Comparison of ENCODE assay signal across 18 mouse cellular contexts in the genomic region with DNA sequence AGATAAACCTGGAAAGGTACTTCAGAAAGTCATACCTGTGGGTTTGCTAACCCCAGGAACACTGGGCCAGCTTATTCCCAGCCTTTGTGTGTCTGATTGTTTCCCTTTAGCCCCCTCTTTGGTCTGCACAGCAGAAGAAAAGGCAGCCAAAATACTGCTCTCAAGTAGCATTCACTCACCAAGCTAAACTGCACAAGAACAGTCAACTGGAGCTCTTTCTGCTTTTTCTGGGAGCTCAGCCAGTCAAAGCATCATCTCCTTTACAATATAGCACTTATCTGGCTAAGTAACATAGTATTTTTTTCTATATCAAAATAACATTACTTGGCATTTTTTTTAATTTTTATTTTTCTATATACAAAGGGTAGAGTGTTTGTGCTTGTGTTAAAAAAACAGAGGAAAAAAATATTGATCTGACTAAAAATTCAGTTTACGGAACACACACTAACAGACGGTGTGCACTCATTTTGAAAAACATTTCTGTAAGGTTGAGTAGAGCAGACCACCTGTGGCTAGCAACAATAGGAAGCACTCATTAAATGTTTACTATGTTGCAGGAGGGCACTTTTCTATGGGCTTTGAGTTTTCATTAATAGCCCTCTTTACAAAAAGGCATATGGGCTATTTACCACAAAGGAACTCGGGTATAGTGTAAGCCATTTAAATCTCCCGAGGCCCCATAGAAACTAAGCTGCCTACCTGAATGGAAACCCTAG.
DNase-seq lines count a peak whose midpoint lies in the region; ATAC-seq lines count a peak whose summit lies in the region.
"Had no signal": no experiment of that assay in that cellular context is flagged by ENCODE, and none has a peak within 500 bp of the region (broad histone marks: within the 10 kb centered on the region; RNA-seq: fewer than 3 reads in every experiment).

No protein-coding gene starts in this region.

- ATAC-seq in heart, embryonic 13.5 days (ENCODE audit: extremely low read depth, insufficient number of reproducible peaks, low FRiP score, low TSS enrichment), result no peak
- no peak for ATAC-seq in limb, embryonic 12.5 days (ENCODE audit: insufficient number of reproducible peaks, insufficient read depth, low FRiP score, low TSS enrichment, low read depth)
- no peak for ATAC-seq in forebrain, embryonic 14.5 days
- ATAC-seq in stomach, embryonic 14.5 days (ENCODE audit: insufficient number of reproducible peaks, insufficient read depth, low FRiP score, low read depth), result no peak
- ATAC-seq: liver, postnatal 0 days had no signal

- H3K4me3 ChIP-seq in heart, embryonic 13.5 days, result no peak overlapping the region
- no peak overlapping the region for H3K4me3 ChIP-seq in limb, embryonic 12.5 days (replicated peaks)
- H3K4me3 ChIP-seq in limb, embryonic 10.5 days, result no peak overlapping the region
- H3K4me3 ChIP-seq in forebrain, embryonic 14.5 days (ENCODE audit: low read depth, low read length), result no peak overlapping the region
- H3K4me3 ChIP-seq in stomach, embryonic 14.5 days (ENCODE audit: low read depth, low read length), result no peak overlapping the region
- H3K4me3 ChIP-seq: heart, adult 2 months had no signal

- peaks cover 9% of the 10 kb centered on the region for H3K27me3 ChIP-seq in heart, embryonic 13.5 days (replicated peaks)
- H3K27me3 ChIP-seq in limb, embryonic 12.5 days, result no peaks in the 10 kb centered on the region
- H3K27me3 ChIP-seq in limb, embryonic 10.5 days (ENCODE audit: low read depth, poor library complexity, severe bottlenecking), result no peaks in the 10 kb centered on the region
- no peaks in the 10 kb centered on the region for H3K27me3 ChIP-seq in forebrain, embryonic 14.5 days (replicated peaks; ENCODE audit: control insufficient read depth, insufficient read depth, low read length)
- no peaks in the 10 kb centered on the region for H3K27me3 ChIP-seq in stomach, embryonic 14.5 days (ENCODE audit: control insufficient read depth, insufficient read depth, low read length)

- WGBS in heart, embryonic 13.5 days, result 80% methylated on average over 4 of the region's 4 CpGs
- 67% methylated on average over 4 of the region's 4 CpGs for WGBS in limb, embryonic 12.5 days
- WGBS in limb, embryonic 10.5 days, result 95% methylated on average over 4 of the region's 4 CpGs
- 22% methylated on average over 4 of the region's 4 CpGs for WGBS in forebrain, embryonic 14.5 days
- 80% methylated on average over 4 of the region's 4 CpGs for WGBS in stomach, embryonic 14.5 days

- no peak overlapping the region for H3K4me2 ChIP-seq in heart, embryonic 13.5 days
- no peak overlapping the region for H3K4me2 ChIP-seq in limb, embryonic 12.5 days
- no peak overlapping the region for H3K4me2 ChIP-seq in forebrain, embryonic 14.5 days (ENCODE audit: low read length)
- H3K4me2 ChIP-seq in stomach, embryonic 14.5 days (replicated peaks; ENCODE audit: low read depth, low read length), result no peak overlapping the region

- no peaks in the 10 kb centered on the region for H3K36me3 ChIP-seq in heart, embryonic 13.5 days
- H3K36me3 ChIP-seq in limb, embryonic 12.5 days, result no peaks in the 10 kb centered on the region
- no peaks in the 10 kb centered on the region for H3K36me3 ChIP-seq in limb, embryonic 10.5 days
- no peaks in the 10 kb centered on the region for H3K36me3 ChIP-seq in forebrain, embryonic 14.5 days (ENCODE audit: control insufficient read depth, insufficient read depth, low read length)
- H3K36me3 ChIP-seq in stomach, embryonic 14.5 days (ENCODE audit: control insufficient read depth, insufficient read depth, low read length), result no peaks in the 10 kb centered on the region

- DNase-seq in heart, adult 18-20 months, result no peak
- no peak for DNase-seq in limb, embryonic 10.5 days (ENCODE audit: low spot score)
- peak; percentile 37 for DNase-seq in forebrain, embryonic 14.5 days (ENCODE audit: low spot score)
- no peak for DNase-seq in left cerebral cortex, adult 11 months (ENCODE audit: low spot score)
- DNase-seq in adrenal gland, postnatal 25 days, result no peak
- DNase-seq: adrenal gland, adult 8-10 months; cerebellum, postnatal 10 days; heart, adult 2 months; heart, postnatal 10 days; kidney, postnatal 36 days; layer of hippocampus, postnatal 36 days; liver, postnatal 0 days; midbrain, embryonic 14.5 days; right cerebral cortex, postnatal 14 days; thymus, adult 18-20 months had no signal

- peak overlapping the region; percentile 48 for H3K27ac ChIP-seq in heart, embryonic 13.5 days (replicated peaks)
- 0 out of 2 replicates have a peak overlapping the region, but pooled peaks have one; percentile 24 for H3K27ac ChIP-seq in limb, embryonic 12.5 days
- no peak overlapping the region for H3K27ac ChIP-seq in limb, embryonic 10.5 days
- no peak overlapping the region for H3K27ac ChIP-seq in forebrain, embryonic 14.5 days (ENCODE audit: low read depth, low read length)
- 0 out of 2 replicates have a peak overlapping the region, but pooled peaks have one; percentile 12 for H3K27ac ChIP-seq in stomach, embryonic 14.5 days (ENCODE audit: low read length)
- H3K27ac ChIP-seq: heart, adult 2 months had no signal

- H3K9me3 ChIP-seq in heart, embryonic 13.5 days, result no peaks in the 10 kb centered on the region
- H3K9me3 ChIP-seq in limb, embryonic 12.5 days, result no peaks in the 10 kb centered on the region
- no peaks in the 10 kb centered on the region for H3K9me3 ChIP-seq in limb, embryonic 10.5 days (replicated peaks)
- no peaks in the 10 kb centered on the region for H3K9me3 ChIP-seq in forebrain, embryonic 14.5 days (replicated peaks; ENCODE audit: control insufficient read depth, low read length)
- no peaks in the 10 kb centered on the region for H3K9me3 ChIP-seq in stomach, embryonic 14.5 days (ENCODE audit: control insufficient read depth, low read depth, low read length)

- H3K9ac ChIP-seq in heart, embryonic 13.5 days, result no peak overlapping the region
- no peak overlapping the region for H3K9ac ChIP-seq in limb, embryonic 12.5 days (replicated peaks)
- no peak overlapping the region for H3K9ac ChIP-seq in forebrain, embryonic 14.5 days (ENCODE audit: low read length)
- H3K9ac ChIP-seq in stomach, embryonic 14.5 days (replicated peaks; ENCODE audit: low read depth, low read length), result no peak overlapping the region
- H3K9ac ChIP-seq: liver, postnatal 0 days had no signal

- H3K4me1 ChIP-seq in heart, embryonic 13.5 days, result 0 out of 2 replicates have a peak, but pooled peaks cover 5% of the 10 kb centered on the region
- H3K4me1 ChIP-seq in limb, embryonic 12.5 days (replicated peaks), result no peaks in the 10 kb centered on the region
- no peaks in the 10 kb centered on the region for H3K4me1 ChIP-seq in limb, embryonic 10.5 days
- H3K4me1 ChIP-seq in forebrain, embryonic 14.5 days (ENCODE audit: control insufficient read depth, insufficient read depth, low read length), result no peaks in the 10 kb centered on the region
- 0 out of 2 replicates have a peak, but pooled peaks cover 2% of the 10 kb centered on the region for H3K4me1 ChIP-seq in stomach, embryonic 14.5 days (ENCODE audit: control insufficient read depth, insufficient read depth, low read length)

Comparison
In these comparisons a context has a peak if more than half of its experiments do, and no peak if none do; other contexts are left out.
1. H3K27ac ChIP-seq: peak in heart, embryonic 13.5 days (single experiment), limb, embryonic 12.5 days (single experiment) and stomach, embryonic 14.5 days (single experiment); none in limb, embryonic 10.5 days (single experiment) and forebrain, embryonic 14.5 days (single experiment).